9 mouse cellular contexts compared by ENCODE assay signal in genomic region chr8:88604065-88605038, GRCm38 (mm10). TPM values are rescaled to one million over a fixed set of nuclear protein-coding genes. Genes with fewer than 3 reads are reported as not detected.
DNase-seq lines count a peak whose midpoint lies in the region; ATAC-seq and TF ChIP-seq lines count a peak whose summit lies in the region.
"Had no signal": no experiment of that assay in that cellular context is flagged by ENCODE, and none has a peak within 500 bp of the region (broad histone marks: within the 10 kb centered on the region; RNA-seq: fewer than 3 reads in every experiment).

No protein-coding gene starts in this region.

- ATAC-seq in embryonic facial prominence, embryonic 13.5 days (ENCODE audit: insufficient number of reproducible peaks, insufficient read depth, low FRiP score, low TSS enrichment, low read depth), result peak; percentile 73
- peak; percentile 76 for ATAC-seq in heart, embryonic 12.5 days (ENCODE audit: insufficient number of reproducible peaks, low FRiP score)

- peak; percentile 25 to 34 for DNase-seq in layer of hippocampus, adult 2 months (ENCODE audit: low spot score in 2 of 2)
- DNase-seq in layer of hippocampus, adult 11-12 months (ENCODE audit: low spot score), result no peak
- peak; percentile 8 to 9 for DNase-seq in kidney, adult 8-10 months
- peak; percentile 94 for DNase-seq in lung, postnatal 10 days
- DNase-seq in right cerebral cortex, adult 2 months (ENCODE audit: low spot score in 2 of 2), result peak; percentile 22 to 38
- no peak for DNase-seq in cerebellum, adult 11 months

- H3K36me3 ChIP-seq in embryonic facial prominence, embryonic 13.5 days, result no peaks in the 10 kb centered on the region
- H3K36me3 ChIP-seq in heart, embryonic 12.5 days, result no peaks in the 10 kb centered on the region

- peak overlapping the region; percentile 37; the same call in 1 of the 2 replicates for H3K9ac ChIP-seq in embryonic facial prominence, embryonic 13.5 days
- 0 out of 2 replicates have a peak overlapping the region, but pooled peaks have one; percentile 46 for H3K9ac ChIP-seq in heart, embryonic 12.5 days

- TF ChIP-seq CTCF in layer of hippocampus, adult 2 months (conservative IDR thresholded peaks at IDR 0.05), result no peak

- no peaks in the 10 kb centered on the region for H3K9me3 ChIP-seq in embryonic facial prominence, embryonic 13.5 days
- H3K9me3 ChIP-seq in heart, embryonic 12.5 days (replicated peaks), result peaks cover 4% of the 10 kb centered on the region; the same call in 1 of the 2 replicates

- H3K27ac ChIP-seq in layer of hippocampus, adult 2 months, result no peak overlapping the region
- H3K27ac ChIP-seq in embryonic facial prominence, embryonic 13.5 days, result peak overlapping the region; percentile 60
- H3K27ac ChIP-seq in heart, embryonic 12.5 days (ENCODE audit: poor library complexity, severe bottlenecking), result no peak overlapping the region

- H3K4me1 ChIP-seq in embryonic facial prominence, embryonic 13.5 days, result peaks cover 30% of the 10 kb centered on the region
- H3K4me1 ChIP-seq in heart, embryonic 12.5 days (replicated peaks), result 0 out of 2 replicates have a peak, but pooled peaks cover 8% of the 10 kb centered on the region

- no peak overlapping the region for H3K4me3 ChIP-seq in layer of hippocampus, adult 2 months
- H3K4me3 ChIP-seq in embryonic facial prominence, embryonic 13.5 days, result peak overlapping the region; percentile 30
- H3K4me3 ChIP-seq in heart, embryonic 12.5 days, result peak overlapping the region; percentile 24; the same call in 1 of the 2 replicates

- WGBS in embryonic facial prominence, embryonic 13.5 days, result 6% methylated on average over 20 of the region's 20 CpGs
- 11% methylated on average over 20 of the region's 20 CpGs for WGBS in heart, embryonic 12.5 days

- H3K27me3 ChIP-seq in embryonic facial prominence, embryonic 13.5 days, result no peaks in the 10 kb centered on the region
- H3K27me3 ChIP-seq in heart, embryonic 12.5 days (replicated peaks), result 0 out of 2 replicates have a peak, but pooled peaks cover 4% of the 10 kb centered on the region
- H3K27me3 ChIP-seq: CH12.LX had no signal

- peak overlapping the region; percentile 62 for H3K4me2 ChIP-seq in embryonic facial prominence, embryonic 13.5 days
- peak overlapping the region; percentile 62 for H3K4me2 ChIP-seq in heart, embryonic 12.5 days

RNA-seq across cellular contexts. Expression of gene Snx20, which starts 31.6 kb away (rescaled TPM):
- total RNA-seq in layer of hippocampus, adult 2 months (2021), result 1 to 10 TPM; 1.4 to 2.0 TPM
- 1.5 and 1.8 TPM in 2 replicates for polyA plus RNA-seq in embryonic facial prominence, embryonic 13.5 days (2015; fragmentation: Nextera tagmentation; extraction: Ambion mirVana)
- 1.1 and 1.2 TPM in 2 replicates for polyA plus RNA-seq in heart, embryonic 12.5 days (2016; fragmentation: Nextera tagmentation; extraction: Ambion mirVana)

RNA-seq across cellular contexts. Expression of gene Nod2, which starts 42.8 kb away (rescaled TPM):
- under 1 TPM; 0.15 to 0.39 TPM for total RNA-seq in layer of hippocampus, adult 2 months (2021)
- polyA plus RNA-seq in embryonic facial prominence, embryonic 13.5 days (2015; fragmentation: Nextera tagmentation; extraction: Ambion mirVana), result 0.30 and 0.31 TPM in 2 replicates
- polyA plus RNA-seq in heart, embryonic 12.5 days (2016; fragmentation: Nextera tagmentation; extraction: Ambion mirVana), result 0.10 and 0.17 TPM in 2 replicates

Comparison
In these comparisons a context has a peak if more than half of its experiments do, and no peak if none do; other contexts are left out.
1. DNase-seq: peak in layer of hippocampus, adult 2 months (2 of 2), kidney, adult 8-10 months (2 of 2), lung, postnatal 10 days (single experiment) and right cerebral cortex, adult 2 months (2 of 2); none in layer of hippocampus, adult 11-12 months (single experiment) and cerebellum, adult 11 months (single experiment).